Mouse (Mus musculus): ENCODE measurements around the gene Brca1.

DNA sequence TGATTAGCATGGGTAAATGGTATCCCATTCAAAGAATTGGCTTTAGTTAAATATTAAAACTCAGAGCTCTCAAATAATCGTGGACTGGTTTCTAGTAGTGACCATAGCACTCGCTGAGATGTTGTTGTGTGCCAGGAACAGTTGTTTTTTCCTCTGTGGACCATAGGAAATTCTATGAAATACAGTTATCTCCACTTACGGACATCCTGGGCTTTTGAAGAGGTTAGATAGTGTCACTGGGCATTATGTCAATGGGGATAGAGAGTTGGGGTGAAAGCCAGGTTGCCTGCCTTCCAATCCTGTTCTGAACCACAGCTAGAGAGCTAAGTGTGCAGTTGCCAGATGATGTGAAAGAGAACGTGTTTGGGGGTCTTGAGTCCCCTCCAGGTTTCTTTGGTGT lies 34.0 kb upstream of the Brca1 start:
- no peak for TF ChIP-seq CTCF (IDR thresholded peaks at IDR 0.05)
- TF ChIP-seq EP300 (IDR thresholded peaks at IDR 0.05; ENCODE audit: insufficient read depth, low read depth, low read length) = no peak
- no peak for TF ChIP-seq POLR2A (IDR thresholded peaks at IDR 0.05; ENCODE audit: insufficient read depth, low read depth, low read length)

Measured in heart, adult 2 months (tissue).